In genomic region chr3:40846473-40846956, GRCm38 (mm10) we compare ENCODE assay signal across 8 mouse cellular contexts. TPM values are rescaled to one million over a fixed set of nuclear protein-coding genes. Genes with fewer than 3 reads are reported as not detected.
A peak's percentile ranks its signal among the peaks of the same experiment; 100 is the strongest.
DNase-seq lines count a peak whose midpoint lies in the region; ATAC-seq and TF ChIP-seq lines count a peak whose summit lies in the region.
"Not testable (repeated sequence)": the region's sequence is repeated elsewhere in the genome, so short reads cannot be mapped to it uniquely, and the experiment has no call there.

Gene Mfsd8, minus strand, starts transcription at chr3:40846886.

- H3K36me3 ChIP-seq in hindbrain, embryonic 10.5 days; lung, postnatal 0 days (ENCODE audit: insufficient read depth, low read length): not testable (repeated sequence)

- peaks cover 10% of the 10 kb centered on the region; the same call in 1 of the 2 replicates for H3K4me1 ChIP-seq in hindbrain, embryonic 10.5 days (replicated peaks)
- H3K4me1 ChIP-seq in lung, postnatal 0 days (ENCODE audit: insufficient read depth, low read depth, low read length) = not testable (repeated sequence)

- H3K27me3 ChIP-seq in hindbrain, embryonic 10.5 days (ENCODE audit: insufficient read depth, poor library complexity, severe bottlenecking); lung, postnatal 0 days (replicated peaks; ENCODE audit: insufficient read depth, low read length): not testable (repeated sequence)

- WGBS in hindbrain, embryonic 10.5 days = under 1% methylated on average over 39 of the region's 39 CpGs
- under 1% methylated on average over 34 of the region's 39 CpGs for WGBS in lung, postnatal 0 days

- not testable (repeated sequence) for TF ChIP-seq EP300 in lung, postnatal 0 days (IDR thresholded peaks at IDR 0.05)

- peak; percentile 93 for ATAC-seq in frontal cortex, adult (ENCODE audit: low TSS enrichment)
- ATAC-seq in lung, postnatal 0 days = peak; percentile 99

- TF ChIP-seq CTCF in lung, postnatal 0 days (IDR thresholded peaks at IDR 0.05) = peak; percentile 78

- H3K9me3 ChIP-seq in hindbrain, embryonic 10.5 days; lung, postnatal 0 days (ENCODE audit: low read length): not testable (repeated sequence)

- H3K4me3 ChIP-seq in hindbrain, embryonic 10.5 days = peak within 1 kb of the TSS; percentile 57
- H3K4me3 ChIP-seq in lung, postnatal 0 days (ENCODE audit: low read depth, low read length) = peak within 1 kb of the TSS; percentile 41

- H3K27ac ChIP-seq in hindbrain, embryonic 10.5 days = peak within 1 kb of the TSS; percentile 88
- H3K27ac ChIP-seq in lung, postnatal 0 days (ENCODE audit: low read length) = peak within 1 kb of the TSS; percentile 75

- peak within 1 kb of the TSS; percentile 70 for H3K4me2 ChIP-seq in lung, postnatal 0 days (replicated peaks; ENCODE audit: low read depth, low read length)

- DNase-seq in MN1 (ENCODE audit: low spot score) = peak; percentile 99
- peak; percentile 99 for DNase-seq in cerebellum, adult 9-10 months
- DNase-seq in hindbrain, embryonic 10.5 days (ENCODE audit: low spot score) = peak; percentile 99
- peak; percentile 99 for DNase-seq in layer of hippocampus, adult 9-11 months
- DNase-seq in lung, postnatal 0 days (ENCODE audit: low spot score) = peak; percentile 99
- peak; percentile 89 for DNase-seq in ovary, postnatal 14 days (ENCODE audit: low spot score)
- peak; percentile 96 for DNase-seq in thymus, postnatal 14 days

- H3K9ac ChIP-seq in lung, postnatal 0 days (replicated peaks; ENCODE audit: low read depth) = peak within 1 kb of the TSS; percentile 69

RNA-seq across cellular contexts. Expression of gene Mfsd8, which starts in this region (rescaled TPM):
- polyA plus RNA-seq in hindbrain, embryonic 10.5 days (2016; fragmentation: Nextera tagmentation; extraction: Ambion mirVana) = 7.2 TPM in 2 replicates
- polyA plus RNA-seq in lung, postnatal 0 days (2015; fragmentation: Nextera tagmentation; extraction: Ambion mirVana) = 7.1 and 8.9 TPM in 2 replicates

Comparison
In these comparisons a context has a peak if more than half of its experiments do, and no peak if none do; other contexts are left out.
1. Peak in every context shown above with its lines: DNase-seq, ATAC-seq, H3K4me3 ChIP-seq and H3K27ac ChIP-seq.